Mouse (Mus musculus) kidney, adult 2 months (tissue): ENCODE data around the gene Rgs11.

Experiments
- CTCF ChIP-seq: fragments of 200-500 bp; conservative IDR thresholded peaks from 2 replicates; pipeline ENCODE4 v1.5.1; 2011; ENCODE audit warnings: low read depth, mild to moderate bottlenecking, control low read depth, low read length, moderate library complexity, mixed read lengths; ENCODE audit not compliant: insufficient read depth, insufficient read length
- POLR2A ChIP-seq: fragments of 200-500 bp; IDR thresholded peaks from one replicate; pipeline ENCODE4 v1.6.1; 2011; ENCODE audit warnings: low read depth, low read length, control low read depth

GRCm38 (mm10) chr17:26203321-26203811 lies 615 bp downstream of the Rgs11 start:
- TF ChIP-seq CTCF (no peak), POLR2A (no peak)
